Mouse (Mus musculus) midbrain, embryonic 14.5 days (tissue): ENCODE measurements around the gene Sept12. TPM values are rescaled to one million over a fixed set of nuclear protein-coding genes. Genes with fewer than 3 reads are reported as not detected.

Source experiments
- ATAC-seq: fragments of 200-750 bp; cut with Nextera tagmentation; 2 replicates; pipeline ENCODE4 v1.8.0; 2017; ENCODE audit warnings: moderate number of reproducible peaks, moderate library complexity; ENCODE audit not compliant: low FRiP score, low TSS enrichment
- DNase-seq: peaks from one replicate; pipeline ENCODE4 v3.0.0-alpha.2; 2015
- H3K27ac ChIP-seq: fragments of 300-500 bp; sonication (generic); replicated peaks from 2 replicates; pipeline ENCODE4 v1.5.1; 2014; ENCODE audit warnings: mild to moderate bottlenecking, low read depth, low read length, moderate library complexity
- H3K27me3 ChIP-seq: fragments of 300-500 bp; sonication (generic); 2 replicates; pipeline ENCODE4 v1.6.1; 2014; ENCODE audit warnings: low read length, control low read depth, mixed read lengths; ENCODE audit not compliant: control insufficient read depth, insufficient read depth
- H3K36me3 ChIP-seq: fragments of 300-500 bp; sonication (generic); 2 replicates; pipeline ENCODE4 v1.6.1; 2014; ENCODE audit warnings: low read length, control low read depth; ENCODE audit not compliant: control insufficient read depth, insufficient read depth
- H3K4me1 ChIP-seq: fragments of 300-500 bp; sonication (generic); 2 replicates; pipeline ENCODE4 v1.6.1; 2014; ENCODE audit warnings: mild to moderate bottlenecking, antibody characterized with exemption, low read length, control low read depth; ENCODE audit not compliant: control insufficient read depth, insufficient read depth
- H3K4me2 ChIP-seq: fragments of 300-500 bp; sonication (generic); 2 replicates; pipeline ENCODE4 v1.6.1; 2014; ENCODE audit warnings: mild to moderate bottlenecking, low read length, moderate library complexity
- H3K4me3 ChIP-seq: fragments of 300-500 bp; sonication (generic); replicated peaks from 2 replicates; pipeline ENCODE4 v1.5.1; 2014; ENCODE audit warnings: low read depth, low read length
- H3K9ac ChIP-seq: fragments of 300-500 bp; sonication (generic); replicated peaks from 2 replicates; pipeline ENCODE4 v1.6.1; 2014; ENCODE audit warnings: mild to moderate bottlenecking, low read length, moderate library complexity
- H3K9me3 ChIP-seq: fragments of 300-500 bp; sonication (generic); 2 replicates; pipeline ENCODE4 v1.6.1; 2016; ENCODE audit warnings: low read length, control low read depth, mixed read lengths; ENCODE audit not compliant: control insufficient read depth
- WGBS: fragments of 180-500 bp; shearing (Covaris S2); extraction: QIAGEN DNeasy Blood & Tissue Kit; methylation state at CpG from one replicate; pipeline ENCODE4 v1.1.7; 2014; 5-methylcytosine and 5-hydroxymethylcytosine counted together
- polyA plus RNA-seq: library from polyadenylated mRNA; unstranded; fragments of >200 nt; fragmentation: Nextera tagmentation; extraction: Ambion mirVana; gene quantifications from 2 replicates; pipeline ENCODE4 v1.2.1, GENCODE M21; 2014

The Sept12 gene
- not detected in 2 replicates for polyA plus RNA-seq

DNA sequence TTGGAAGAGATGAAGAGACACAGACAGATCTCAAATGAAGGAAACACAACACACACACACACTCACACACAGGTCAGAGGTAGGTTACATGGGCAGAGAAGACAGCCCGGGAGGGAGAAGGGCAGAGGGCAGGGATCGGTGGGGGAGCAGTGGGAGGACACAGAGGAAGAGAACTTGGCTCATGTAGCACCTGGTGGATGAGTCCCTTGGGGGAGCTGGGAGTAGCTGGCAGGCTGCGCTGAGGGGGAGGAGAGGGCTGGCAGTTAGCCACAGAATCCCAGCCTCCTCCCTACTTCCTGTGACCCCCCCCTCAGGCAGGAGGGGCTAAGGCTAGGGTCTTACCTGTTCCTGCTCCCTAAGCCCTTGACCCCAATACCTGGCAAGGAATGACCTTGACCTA lies at the start of gene Sept12:
TSS of gene Sept12 (minus strand) at position 300 of the 400 bp plus-strand sequence.
- no peaks in the 10 kb centered on the region for H3K9me3 ChIP-seq

DNA sequence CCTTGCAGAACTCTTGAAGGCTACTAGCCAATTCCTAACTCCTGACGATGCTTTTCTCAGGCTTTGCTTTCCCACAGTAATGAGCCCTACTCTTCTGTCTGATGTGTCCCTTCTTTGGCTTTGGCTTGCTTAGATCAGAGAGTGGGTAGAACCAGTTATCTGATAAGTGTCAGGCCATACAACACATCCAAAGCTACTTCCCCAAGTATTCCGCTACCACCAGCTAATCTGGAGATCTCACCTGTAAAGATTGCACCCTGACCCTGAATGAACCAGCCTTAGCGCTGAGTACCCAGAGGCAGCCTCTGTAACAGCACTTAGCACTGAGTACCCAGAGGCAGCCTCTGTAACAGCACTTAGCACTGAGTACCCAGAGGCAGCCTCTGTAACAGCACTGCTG lies 47.7 kb upstream of the Sept12 start:
- peaks cover 74% of the 10 kb centered on the region for H3K36me3 ChIP-seq
- ATAC-seq = no peak
- no peak for DNase-seq
- H3K9ac ChIP-seq = no peak overlapping the region
- H3K9me3 ChIP-seq = no peaks in the 10 kb centered on the region
- peaks cover 10% of the 10 kb centered on the region for H3K4me1 ChIP-seq
- no peak overlapping the region for H3K4me3 ChIP-seq
- no peaks in the 10 kb centered on the region for H3K27me3 ChIP-seq
- no peak overlapping the region for H3K4me2 ChIP-seq
- no peak overlapping the region for H3K27ac ChIP-seq
- WGBS = 100% methylated on average over 3 of the region's 3 CpGs

More for the DNA sequence above, at the start of gene Sept12:
- H3K27me3 ChIP-seq = no peaks in the 10 kb centered on the region
- H3K4me3 ChIP-seq = no peak within 1 kb of the TSS
- no peak within 1 kb of the TSS for H3K27ac ChIP-seq
- no peaks in the 10 kb centered on the region for H3K36me3 ChIP-seq
- ATAC-seq = no peak
- no peaks in the 10 kb centered on the region for H3K4me1 ChIP-seq
- no peak for DNase-seq
- H3K9ac ChIP-seq = no peak within 1 kb of the TSS
- 73% methylated on average over 3 of the region's 3 CpGs for WGBS
- H3K4me2 ChIP-seq = no peak within 1 kb of the TSS

DNA sequence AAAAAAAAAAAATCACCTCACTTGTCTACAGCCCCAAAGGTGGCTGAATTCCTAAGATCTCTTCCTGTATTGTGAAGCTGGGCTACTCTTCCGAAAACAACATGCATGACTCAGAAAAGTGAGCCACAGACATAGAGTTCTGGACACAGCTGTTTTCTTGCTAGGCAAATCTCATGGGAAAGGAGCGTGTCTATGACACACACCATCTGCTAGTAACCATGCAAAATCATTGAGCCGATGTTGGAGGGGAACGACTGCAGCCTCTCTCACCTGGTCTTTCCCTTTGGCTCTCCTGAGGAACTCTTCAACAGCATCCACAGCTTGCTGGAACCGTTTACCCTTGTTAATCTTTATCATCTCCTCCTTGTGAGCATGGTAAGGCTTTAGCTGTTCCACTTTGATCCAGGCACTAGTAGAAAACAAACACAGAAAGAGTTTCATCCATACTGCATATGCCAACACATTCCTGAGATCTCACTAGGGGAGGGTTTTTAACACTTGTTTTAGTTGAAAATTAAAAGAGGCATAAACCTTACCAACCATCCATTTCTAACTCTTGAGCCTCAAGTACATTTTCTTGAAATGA lies 39.1 kb upstream of the Sept12 start:
- no peaks in the 10 kb centered on the region for H3K27me3 ChIP-seq
- DNase-seq = no peak
- H3K9me3 ChIP-seq = no peaks in the 10 kb centered on the region
- no peak overlapping the region for H3K4me2 ChIP-seq
- ATAC-seq = no peak
- 79% methylated on average over 5 of the region's 5 CpGs for WGBS
- no peak overlapping the region for H3K4me3 ChIP-seq
- peaks cover 98% of the 10 kb centered on the region for H3K36me3 ChIP-seq
- H3K9ac ChIP-seq = no peak overlapping the region
- no peaks in the 10 kb centered on the region for H3K4me1 ChIP-seq
- H3K27ac ChIP-seq = no peak overlapping the region

DNA sequence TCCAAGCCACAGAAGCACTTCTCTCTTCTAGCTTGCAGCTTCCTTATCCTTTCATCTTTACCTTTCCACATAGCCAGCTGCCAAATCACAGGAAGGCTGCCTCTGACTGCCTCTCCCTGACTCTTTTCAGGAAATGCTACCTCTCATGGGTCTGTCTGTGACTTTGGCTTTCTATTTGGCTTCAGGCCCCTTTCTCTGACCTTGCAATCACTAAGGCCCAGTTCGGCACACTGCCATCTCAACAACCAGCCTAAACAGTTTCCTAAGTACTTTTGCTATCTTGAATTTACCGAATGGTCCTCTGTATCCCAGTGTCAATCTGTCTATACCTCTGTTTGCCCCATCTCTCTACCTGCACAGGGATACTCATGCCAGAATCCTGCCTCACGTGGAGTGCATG lies 37.9 kb upstream of the Sept12 start:
- no peak for ATAC-seq
- Histone ChIP-seq H3K4me1 (no peaks in the 10 kb centered on the region), H3K4me3 (no peak overlapping the region), H3K36me3 (peaks cover 98% of the 10 kb centered on the region), H3K9me3 (no peaks in the 10 kb centered on the region), H3K4me2 (no peak overlapping the region), H3K27me3 (no peaks in the 10 kb centered on the region), H3K9ac (no peak overlapping the region), H3K27ac (no peak overlapping the region)
- DNase-seq = no peak
- WGBS = 97% methylated on average over 3 of the region's 3 CpGs

DNA sequence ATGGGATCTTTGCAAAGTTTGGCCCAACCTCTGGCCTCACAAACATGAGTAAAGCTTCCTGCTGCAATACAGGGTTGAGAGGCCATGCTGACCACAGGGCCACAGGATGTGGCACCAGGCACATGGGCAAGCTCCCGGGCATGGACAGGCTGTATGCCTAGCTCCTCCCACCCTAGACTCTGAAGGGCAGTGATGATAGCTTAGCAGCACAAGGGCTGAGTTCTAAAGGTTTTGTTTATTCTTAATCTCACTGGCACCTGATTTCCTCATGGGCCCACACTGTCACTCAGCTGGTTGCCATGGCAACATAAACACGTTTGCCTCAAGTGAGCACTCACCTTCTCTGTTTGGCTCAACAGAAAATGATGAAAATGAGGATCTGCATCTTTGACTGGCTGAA lies 32.2 kb upstream of the Sept12 start:
- Histone ChIP-seq H3K9me3 (no peaks in the 10 kb centered on the region), H3K4me3 (no peak overlapping the region), H3K4me2 (no peak overlapping the region), H3K36me3 (peaks cover 100% of the 10 kb centered on the region), H3K27me3 (no peaks in the 10 kb centered on the region), H3K4me1 (no peaks in the 10 kb centered on the region), H3K9ac (no peak overlapping the region), H3K27ac (no peak overlapping the region)
- 66% methylated on average over 2 of the region's 2 CpGs for WGBS
- DNase-seq (peak; percentile 21), ATAC-seq (no peak)

DNA sequence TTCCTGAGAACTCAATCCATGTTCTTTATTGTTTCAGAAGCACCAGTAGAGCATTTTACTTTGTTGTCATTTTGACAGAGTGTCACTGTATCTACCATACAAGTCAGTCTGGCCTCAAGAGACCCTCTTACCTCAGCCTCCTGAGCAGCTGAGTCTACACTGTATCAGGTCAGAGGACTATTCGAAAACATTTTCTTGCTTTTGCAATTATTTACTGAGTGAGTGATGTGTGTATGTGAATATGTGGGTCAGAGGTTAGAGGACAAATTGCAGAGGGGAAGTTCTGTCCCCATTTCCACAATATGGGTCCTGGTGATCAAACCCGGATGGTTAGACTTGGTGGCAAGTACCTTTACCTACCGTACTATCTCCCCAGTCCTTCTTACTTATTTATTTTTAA lies 26.4 kb upstream of the Sept12 start:
- Histone ChIP-seq H3K27ac (no peak overlapping the region), H3K27me3 (no peaks in the 10 kb centered on the region), H3K36me3 (peaks cover 100% of the 10 kb centered on the region), H3K9me3 (no peaks in the 10 kb centered on the region), H3K4me3 (no peak overlapping the region), H3K4me2 (no peak overlapping the region), H3K4me1 (no peaks in the 10 kb centered on the region), H3K9ac (no peak overlapping the region)
- DNase-seq (no peak), ATAC-seq (no peak)
- 97% methylated on average over 3 of the region's 3 CpGs for whole genome bisulfite sequencing

DNA sequence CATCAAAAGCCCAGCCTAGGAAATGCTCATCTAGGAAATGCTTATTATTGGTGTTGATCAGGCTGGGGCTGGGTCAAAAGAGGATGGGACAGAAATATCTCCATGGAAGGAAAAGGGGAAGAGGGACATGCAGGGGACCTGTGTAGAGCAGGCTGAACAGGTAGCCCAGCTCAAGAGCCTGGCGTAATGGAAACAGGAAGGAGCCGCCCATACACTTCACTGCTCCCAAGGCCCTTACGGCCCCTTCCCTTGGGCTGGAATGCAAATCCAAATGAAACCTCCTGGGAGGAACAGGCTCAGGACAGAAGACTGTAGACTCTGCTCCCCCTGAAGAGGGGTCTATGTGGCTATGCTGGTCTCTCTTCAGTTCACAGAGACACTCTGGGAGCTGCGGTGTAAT lies 16.9 kb upstream of the Sept12 start:
- Histone ChIP-seq H3K4me3 (no peak overlapping the region), H3K27me3 (no peaks in the 10 kb centered on the region), H3K4me2 (no peak overlapping the region), H3K27ac (no peak overlapping the region), H3K9ac (no peak overlapping the region), H3K36me3 (peaks cover 54% of the 10 kb centered on the region), H3K9me3 (no peaks in the 10 kb centered on the region), H3K4me1 (peaks cover 12% of the 10 kb centered on the region)
- ATAC-seq = no peak
- 95% methylated on average over 4 of the region's 4 CpGs for WGBS
- DNase-seq = no peak

DNA sequence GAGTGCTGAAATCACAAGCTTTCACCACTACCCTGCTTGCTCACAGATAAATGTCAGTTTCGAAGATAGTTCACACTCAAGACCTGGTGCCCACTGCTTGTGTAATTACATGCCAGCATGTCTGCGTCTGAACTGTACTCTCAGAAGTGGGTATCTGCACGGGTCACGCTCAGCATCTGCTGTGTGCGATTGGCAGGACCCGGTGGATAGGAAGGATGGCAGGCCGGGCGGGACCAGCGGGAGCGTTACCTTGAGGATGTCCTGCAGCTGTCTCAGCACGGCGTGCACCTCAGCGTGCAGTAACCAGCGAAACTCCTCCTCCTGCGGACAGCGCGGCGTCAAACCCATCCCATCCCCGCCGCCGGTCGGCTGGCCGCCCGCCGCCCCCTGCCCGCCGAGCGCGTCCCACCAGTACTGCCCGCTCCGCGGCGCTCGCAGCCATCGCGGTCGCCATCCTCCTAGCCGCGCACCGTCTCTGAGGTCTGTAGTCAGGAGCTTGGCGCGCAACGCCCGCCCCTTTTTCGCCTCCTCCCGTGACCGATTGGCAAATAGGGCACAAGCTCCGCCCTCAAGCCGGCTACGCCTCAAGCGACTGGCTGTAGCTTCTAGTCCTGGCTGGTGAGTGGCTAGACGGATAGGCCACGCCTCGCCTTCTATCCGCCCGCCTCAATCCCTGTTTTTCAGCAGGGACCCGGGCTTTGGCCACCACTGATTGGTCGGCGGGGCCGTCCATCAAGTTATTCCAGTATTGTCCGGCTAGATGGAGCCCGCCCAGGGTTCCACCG lies 15.6 kb upstream of the Sept12 start, which contains the start of gene Rogdi:
TSS of gene Rogdi (minus strand) at position 500 of the 785 bp plus-strand sequence.
- Histone ChIP-seq H3K4me2 (peak within 1 kb of the TSS; percentile 69), H3K36me3 (peaks cover 50% of the 10 kb centered on the region), H3K9me3 (no peaks in the 10 kb centered on the region), H3K27me3 (no peaks in the 10 kb centered on the region), H3K9ac (peak within 1 kb of the TSS; percentile 69), H3K4me3 (peak within 1 kb of the TSS; percentile 66), H3K27ac (peak within 1 kb of the TSS; percentile 80), H3K4me1 (peaks cover 12% of the 10 kb centered on the region)
- 1% methylated on average over 63 of the region's 63 CpGs for WGBS
- peak; percentile 99 for ATAC-seq
- DNase-seq = peak; percentile 99
